In genomic region chr4:70621431-70621837, GRCm38 (mm10) we compare ENCODE assay signal across 8 mouse cellular contexts.
DNase-seq lines count a peak whose midpoint lies in the region; ATAC-seq lines count a peak whose summit lies in the region.

No protein-coding gene starts in this region.

- intact Hi-C loops in left cerebral cortex, postnatal 10 days (cut with DNase I) = no loop called here

- DNase-seq in frontal cortex, postnatal 14 days (ENCODE audit: low spot score in 2 of 2) = no peak
- peak; percentile 18 for DNase-seq in 3134 (ENCODE audit: extremely low read depth, insufficient read length, low spot score)
- peak; percentile 46 for DNase-seq in adrenal gland, postnatal 10 days
- DNase-seq in kidney, postnatal 36 days = peak; percentile 1 to 17
- DNase-seq in left cerebral cortex, postnatal 10 days (ENCODE audit: extremely low spot score in 1 of 2, low spot score in 2 of 2) = no peak
- no peak for DNase-seq in spleen, postnatal 10 days (ENCODE audit: low spot score in 2 of 2)
- no peak for DNase-seq in urinary bladder, adult 2 months (ENCODE audit: low spot score)

- ATAC-seq in frontal cortex, adult (ENCODE audit: low TSS enrichment) = peak; percentile 28

Comparison
In these comparisons a context has a peak if more than half of its experiments do, and no peak if none do; other contexts are left out.
1. DNase-seq: peak in 3134 (single experiment), adrenal gland, postnatal 10 days (single experiment) and kidney, postnatal 36 days (2 of 2); none in frontal cortex, postnatal 14 days (0 of 2), left cerebral cortex, postnatal 10 days (0 of 2), spleen, postnatal 10 days (0 of 2) and urinary bladder, adult 2 months (single experiment).